Mouse (Mus musculus): ENCODE results near the gene Ywhag. TPM values are rescaled to one million over a fixed set of nuclear protein-coding genes. Genes with fewer than 3 reads are reported as not detected.

Ywhag gene
- 244 TPM for polyA plus RNA-seq (2012; fragmentation: generic; extraction: Trizol)

GRCm38 (mm10) chr5:135934481-135935175, at the start of gene Ywhag:
Ywhag (minus strand) TSS chr5:135934616.
- peak within 1 kb of the TSS; percentile 53 for H3ac ChIP-seq (ENCODE audit: control insufficient read depth, insufficient read length)
- peak within 1 kb of the TSS; percentile 94 for H3K4me3 ChIP-seq
- peaks cover 29% of the 10 kb centered on the region for H3K36me3 ChIP-seq (ENCODE audit: control insufficient read depth, insufficient read depth)
- peak within 1 kb of the TSS; percentile 94 for H3K4me2 ChIP-seq (ENCODE audit: low read depth)
- no peaks in the 10 kb centered on the region for H3K27me3 ChIP-seq (ENCODE audit: control insufficient read depth, insufficient read depth, insufficient read length)
- peak; percentile 61 for TF ChIP-seq USF1 (IDR thresholded peaks at IDR 0.05; ENCODE audit: low read depth)
- TF ChIP-seq POLR2A (IDR thresholded peaks at IDR 0.05; ENCODE audit: insufficient read length, low read depth) = peak; percentile 100
- TF ChIP-seq MYOG (IDR thresholded peaks at IDR 0.05; ENCODE audit: control insufficient read depth in 1 of 3, insufficient read depth in 1 of 3, insufficient read length in 2 of 3, low read depth in 2 of 3) = peak in 1 of 3 experiments; percentile 16
- peak in 1 of 3 experiments; percentile 48 for TF ChIP-seq MYOD1 (IDR thresholded peaks at IDR 0.05; ENCODE audit: control insufficient read depth in 1 of 3, insufficient read length in 2 of 3, low read depth in 2 of 3)
- peak; percentile 100 for TF ChIP-seq POLR2AphosphoS2 (IDR thresholded peaks at IDR 0.05; ENCODE audit: insufficient read length, low read depth)
- TF ChIP-seq REST (IDR thresholded peaks at IDR 0.05; ENCODE audit: insufficient read depth, insufficient read length) = peak; percentile 58
- TF ChIP-seq CEBPB (IDR thresholded peaks at IDR 0.05; ENCODE audit: insufficient read depth, poor library complexity, severe bottlenecking) = no peak
- no peak for TF ChIP-seq TCF12 (IDR thresholded peaks at IDR 0.05; ENCODE audit: insufficient read depth, poor library complexity, severe bottlenecking)
- TF ChIP-seq E2F4 (IDR thresholded peaks at IDR 0.05; ENCODE audit: insufficient read depth) = no peak
- no peak for TF ChIP-seq MAX (IDR thresholded peaks at IDR 0.05; ENCODE audit: low read depth)
- H3K79me2 ChIP-seq (ENCODE audit: control insufficient read depth, insufficient read depth) = peaks cover 45% of the 10 kb centered on the region

GRCm38 (mm10) chr5:135982398-135982797, 48.0 kb upstream of the Ywhag start:
- H3K4me3 ChIP-seq = no peak overlapping the region
- no peaks in the 10 kb centered on the region for H3K36me3 ChIP-seq (ENCODE audit: control insufficient read depth, insufficient read depth)
- no peak overlapping the region for H3ac ChIP-seq (ENCODE audit: control insufficient read depth, insufficient read length)
- H3K27me3 ChIP-seq (ENCODE audit: control insufficient read depth, insufficient read depth, insufficient read length) = no peaks in the 10 kb centered on the region
- H3K79me2 ChIP-seq (ENCODE audit: control insufficient read depth, insufficient read depth) = no peaks in the 10 kb centered on the region
- H3K4me2 ChIP-seq (ENCODE audit: low read depth) = no peak overlapping the region
- no peak for TF ChIP-seq TCF12 (IDR thresholded peaks at IDR 0.05; ENCODE audit: insufficient read depth, poor library complexity, severe bottlenecking)
- no peak for TF ChIP-seq POLR2AphosphoS2 (IDR thresholded peaks at IDR 0.05; ENCODE audit: insufficient read length, low read depth)
- no peak for TF ChIP-seq POLR2A (IDR thresholded peaks at IDR 0.05; ENCODE audit: insufficient read length, low read depth)
- TF ChIP-seq SRF (IDR thresholded peaks at IDR 0.05; ENCODE audit: control insufficient read depth, insufficient read length, low read depth) = no peak
- no peak for TF ChIP-seq USF1 (IDR thresholded peaks at IDR 0.05; ENCODE audit: low read depth)
- no peak for TF ChIP-seq MAX (IDR thresholded peaks at IDR 0.05; ENCODE audit: low read depth)
- TF ChIP-seq CEBPB (IDR thresholded peaks at IDR 0.05; ENCODE audit: insufficient read depth, poor library complexity, severe bottlenecking) = no peak
- TF ChIP-seq MYOD1 (IDR thresholded peaks at IDR 0.05; ENCODE audit: control insufficient read depth in 1 of 3, insufficient read length in 2 of 3, low read depth in 2 of 3) = no peak
- TF ChIP-seq E2F4 (IDR thresholded peaks at IDR 0.05; ENCODE audit: insufficient read depth) = no peak
- TF ChIP-seq REST (IDR thresholded peaks at IDR 0.05; ENCODE audit: insufficient read depth, insufficient read length) = no peak
- TF ChIP-seq TCF3 (IDR thresholded peaks at IDR 0.05; ENCODE audit: insufficient read length, low read depth) = no peak
- no peak for TF ChIP-seq MYOG (IDR thresholded peaks at IDR 0.05; ENCODE audit: control insufficient read depth in 1 of 3, insufficient read depth in 1 of 3, insufficient read length in 2 of 3, low read depth in 2 of 3)

GRCm38 (mm10) chr5:135979904-135980303, 45.5 kb upstream of the Ywhag start, which contains the start of gene Zp3:
Zp3 (plus strand) TSS chr5:135980099.
- TF ChIP-seq TCF3 (IDR thresholded peaks at IDR 0.05; ENCODE audit: insufficient read length, low read depth) (no peak), E2F4 (IDR thresholded peaks at IDR 0.05; ENCODE audit: insufficient read depth) (no peak), USF1 (IDR thresholded peaks at IDR 0.05; ENCODE audit: low read depth) (no peak), POLR2AphosphoS2 (IDR thresholded peaks at IDR 0.05; ENCODE audit: insufficient read length, low read depth) (no peak), CEBPB (IDR thresholded peaks at IDR 0.05; ENCODE audit: insufficient read depth, poor library complexity, severe bottlenecking) (no peak), POLR2A (IDR thresholded peaks at IDR 0.05; ENCODE audit: insufficient read length, low read depth) (no peak), MYOG (IDR thresholded peaks at IDR 0.05; ENCODE audit: control insufficient read depth in 1 of 3, insufficient read depth in 1 of 3, insufficient read length in 2 of 3, low read depth in 2 of 3) (no peak), MYOD1 (IDR thresholded peaks at IDR 0.05; ENCODE audit: control insufficient read depth in 1 of 3, insufficient read length in 2 of 3, low read depth in 2 of 3) (no peak), TCF12 (IDR thresholded peaks at IDR 0.05; ENCODE audit: insufficient read depth, poor library complexity, severe bottlenecking) (no peak), MAX (IDR thresholded peaks at IDR 0.05; ENCODE audit: low read depth) (no peak), SRF (IDR thresholded peaks at IDR 0.05; ENCODE audit: control insufficient read depth, insufficient read length, low read depth) (no peak), REST (IDR thresholded peaks at IDR 0.05; ENCODE audit: insufficient read depth, insufficient read length) (no peak)
- Histone ChIP-seq H3K4me3 (no peak within 1 kb of the TSS), H3K79me2 (ENCODE audit: control insufficient read depth, insufficient read depth) (no peaks in the 10 kb centered on the region), H3K4me2 (ENCODE audit: low read depth) (no peak within 1 kb of the TSS), H3ac (ENCODE audit: control insufficient read depth, insufficient read length) (no peak within 1 kb of the TSS), H3K27me3 (ENCODE audit: control insufficient read depth, insufficient read depth, insufficient read length) (no peaks in the 10 kb centered on the region), H3K36me3 (ENCODE audit: control insufficient read depth, insufficient read depth) (no peaks in the 10 kb centered on the region)

- no peaks in the 10 kb centered on the region for H3K79me2 ChIP-seq (ENCODE audit: control insufficient read depth, insufficient read depth)
- TF ChIP-seq MYOG (IDR thresholded peaks at IDR 0.05; ENCODE audit: control insufficient read depth in 1 of 3, insufficient read depth in 1 of 3, insufficient read length in 2 of 3, low read depth in 2 of 3) (no peak), TCF12 (IDR thresholded peaks at IDR 0.05; ENCODE audit: insufficient read depth, poor library complexity, severe bottlenecking) (no peak), SRF (IDR thresholded peaks at IDR 0.05; ENCODE audit: control insufficient read depth, insufficient read length, low read depth) (no peak), REST (IDR thresholded peaks at IDR 0.05; ENCODE audit: insufficient read depth, insufficient read length) (no peak), MAX (IDR thresholded peaks at IDR 0.05; ENCODE audit: low read depth) (no peak), CEBPB (IDR thresholded peaks at IDR 0.05; ENCODE audit: insufficient read depth, poor library complexity, severe bottlenecking) (no peak), MYOD1 (IDR thresholded peaks at IDR 0.05; ENCODE audit: control insufficient read depth in 1 of 3, insufficient read length in 2 of 3, low read depth in 2 of 3) (no peak), USF1 (IDR thresholded peaks at IDR 0.05; ENCODE audit: low read depth) (no peak), TCF3 (IDR thresholded peaks at IDR 0.05; ENCODE audit: insufficient read length, low read depth) (no peak), POLR2AphosphoS2 (IDR thresholded peaks at IDR 0.05; ENCODE audit: insufficient read length, low read depth) (no peak), POLR2A (IDR thresholded peaks at IDR 0.05; ENCODE audit: insufficient read length, low read depth) (no peak), E2F4 (IDR thresholded peaks at IDR 0.05; ENCODE audit: insufficient read depth) (no peak)
Measured at GRCm38 (mm10) chr5:135979381-135979780, 45.0 kb upstream of the Ywhag start.

More at GRCm38 (mm10) chr5:135979381-135979780, 45.0 kb upstream of the Ywhag start:
- Histone ChIP-seq H3K4me3 (no peak overlapping the region), H3K36me3 (ENCODE audit: control insufficient read depth, insufficient read depth) (no peaks in the 10 kb centered on the region), H3K4me2 (ENCODE audit: low read depth) (no peak overlapping the region), H3K27me3 (ENCODE audit: control insufficient read depth, insufficient read depth, insufficient read length) (no peaks in the 10 kb centered on the region), H3ac (ENCODE audit: control insufficient read depth, insufficient read length) (no peak overlapping the region)
